Mouse (Mus musculus): ENCODE data around the gene Nek1.

- TF ChIP-seq CTCF (IDR thresholded peaks at IDR 0.05; ENCODE audit: insufficient read depth, low read length) (no peak), POLR2A (IDR thresholded peaks at IDR 0.05; ENCODE audit: borderline replicate concordance, extremely low read depth, low read depth, low read length) (no peak)
Observed at GRCm38 (mm10) chr8:61043874-61044273, 50.9 kb downstream of the Nek1 start.

All from lung, adult 2 months (tissue).